Mouse (Mus musculus) limb, embryonic 12.5 days (tissue): Measurements from ENCODE around the gene Tmem138. TPM values are rescaled to one million over a fixed set of nuclear protein-coding genes. Genes with fewer than 3 reads are reported as not detected.
"Not testable (repeated sequence)": the region's sequence is repeated elsewhere in the genome, so short reads cannot be mapped to it uniquely, and the experiment has no call there.

ENCODE experiments used
- ATAC-seq: fragments of 200-750 bp; cut with Nextera tagmentation; 2 replicates; pipeline ENCODE4 v1.8.0; 2017; ENCODE audit warnings: low read depth, moderate TSS enrichment; ENCODE audit not compliant: insufficient number of reproducible peaks, insufficient read depth, low FRiP score, low TSS enrichment
- H3K27ac ChIP-seq: fragments of 300-500 bp; sonication (generic); 2 replicates; pipeline ENCODE4 v1.5.1; 2016; ENCODE audit warnings: mild to moderate bottlenecking, moderate library complexity
- H3K27me3 ChIP-seq: fragments of 300-500 bp; sonication (generic); 2 replicates; pipeline ENCODE4 v1.6.1; 2016; ENCODE audit warnings: mild to moderate bottlenecking, moderate library complexity
- H3K36me3 ChIP-seq: fragments of 300-500 bp; sonication (generic); 2 replicates; pipeline ENCODE4 v1.6.1; 2016; ENCODE audit warnings: mild to moderate bottlenecking, moderate library complexity
- H3K4me1 ChIP-seq: fragments of 300-500 bp; sonication (generic); replicated peaks from 2 replicates; pipeline ENCODE4 v1.6.1; 2016
- H3K4me2 ChIP-seq: fragments of 300-500 bp; sonication (generic); 2 replicates; pipeline ENCODE4 v1.6.1; 2016; ENCODE audit warnings: mild to moderate bottlenecking, moderate library complexity
- H3K4me3 ChIP-seq: fragments of 300-500 bp; sonication (generic); replicated peaks from 2 replicates; pipeline ENCODE4 v1.5.1; 2016; ENCODE audit warnings: mild to moderate bottlenecking
- H3K9ac ChIP-seq: fragments of 300-500 bp; sonication (generic); replicated peaks from 2 replicates; pipeline ENCODE4 v1.6.1; 2016; ENCODE audit warnings: mild to moderate bottlenecking, moderate library complexity
- H3K9me3 ChIP-seq: fragments of 300-500 bp; sonication (generic); 2 replicates; pipeline ENCODE4 v1.6.1; 2016; ENCODE audit warnings: mild to moderate bottlenecking, moderate library complexity
- WGBS: fragments of 180-500 bp; shearing (Covaris S2); methylation state at CpG from one replicate; pipeline ENCODE4 v1.1.7; 2016; 5-methylcytosine and 5-hydroxymethylcytosine counted together
- polyA plus RNA-seq: library from polyadenylated mRNA; unstranded; fragments of >200 nt; fragmentation: Nextera tagmentation; extraction: Ambion mirVana; gene quantifications from 2 replicates; pipeline ENCODE4 v1.2.1, GENCODE M21; 2016

Gene Tmem138
- polyA plus RNA-seq, 1 experiment from 2014 or later, result 38.9 TPM

DNA sequence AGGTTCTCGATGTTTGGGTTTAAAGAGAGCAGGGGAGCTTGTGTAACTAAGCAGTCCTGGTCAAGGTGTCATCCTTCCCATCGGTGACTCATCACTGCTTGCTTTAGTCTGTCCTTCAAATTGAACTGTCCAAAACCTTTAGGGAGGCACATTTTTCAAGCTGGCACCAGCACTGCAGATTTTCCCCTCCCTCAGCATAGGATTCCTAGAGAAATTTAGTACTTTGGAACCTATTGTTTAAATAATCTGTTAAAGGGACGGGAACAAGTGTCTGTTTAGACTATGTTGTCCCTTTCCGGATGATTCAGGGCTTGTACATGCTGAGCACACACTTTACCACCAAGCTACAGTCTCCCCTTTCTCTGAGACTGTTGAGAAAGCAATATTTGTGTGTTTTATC is 11.9 kb downstream of the Tmem138 start:
- WGBS, result 85% methylated on average over 4 of the region's 4 CpGs
- Histone ChIP-seq H3K4me2 (no peak overlapping the region), H3K27ac (no peak overlapping the region), H3K36me3 (peaks cover 12% of the 10 kb centered on the region), H3K9me3 (no peaks in the 10 kb centered on the region), H3K4me3 (no peak overlapping the region), H3K4me1 (no peaks in the 10 kb centered on the region), H3K27me3 (no peaks in the 10 kb centered on the region), H3K9ac (no peak overlapping the region)
- ATAC-seq, result no peak

DNA sequence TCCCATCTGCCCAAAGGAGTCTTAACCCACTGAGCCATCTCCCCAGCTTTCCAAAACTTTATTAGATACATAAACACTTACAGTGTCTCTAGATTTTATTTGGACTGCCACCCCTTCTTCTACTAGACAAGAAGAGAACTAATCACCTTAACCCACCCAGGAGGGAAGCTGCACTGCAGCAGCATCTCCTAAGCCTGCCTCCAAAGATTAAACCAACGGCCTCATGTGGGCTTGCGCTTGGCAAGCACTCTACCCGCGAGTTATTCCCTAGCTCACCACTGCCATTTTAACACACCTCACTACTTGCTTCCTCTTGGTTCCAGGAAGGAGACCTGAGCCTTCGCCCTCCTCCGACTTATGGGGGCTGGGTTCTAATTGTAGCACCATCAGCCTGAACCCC is 12.9 kb downstream of the Tmem138 start:
- ATAC-seq, result no peak
- 82% methylated on average over 6 of the region's 6 CpGs for WGBS
- no peak overlapping the region for H3K4me3 ChIP-seq

DNA sequence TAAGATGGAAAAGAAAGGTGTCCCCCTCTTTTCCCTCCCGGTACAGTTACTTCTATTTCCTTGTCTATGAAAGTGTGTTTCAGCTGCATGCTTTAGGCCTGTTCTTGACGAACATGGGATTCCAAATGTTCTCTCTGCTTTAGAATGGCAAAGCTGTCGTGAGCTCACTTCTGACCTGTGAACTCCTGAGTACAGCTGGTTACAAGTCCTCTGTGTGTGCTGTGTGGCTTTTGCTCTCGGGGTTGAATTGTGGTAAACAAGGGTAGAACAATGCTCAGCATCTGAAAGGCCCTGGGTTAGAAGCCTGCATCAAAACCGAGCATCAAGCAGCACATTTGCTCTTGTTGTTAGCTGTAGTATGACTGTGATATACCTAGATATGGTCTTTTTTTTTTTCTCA is 14.8 kb downstream of the Tmem138 start:
- WGBS, result 64% methylated on average over 5 of the region's 5 CpGs
- ATAC-seq, result no peak
- H3K9me3 ChIP-seq, result no peaks in the 10 kb centered on the region
- H3K27ac ChIP-seq, result no peak overlapping the region
- no peak overlapping the region; the same call in 1 of the 2 replicates for H3K9ac ChIP-seq
- no peak overlapping the region for H3K4me2 ChIP-seq
- H3K4me3 ChIP-seq, result no peak overlapping the region
- no peaks in the 10 kb centered on the region for H3K27me3 ChIP-seq
- no peaks in the 10 kb centered on the region for H3K4me1 ChIP-seq
- H3K36me3 ChIP-seq, result no peaks in the 10 kb centered on the region

More for the DNA sequence above, 12.9 kb downstream of the Tmem138 start:
- no peak overlapping the region for H3K4me2 ChIP-seq
- H3K27me3 ChIP-seq, result no peaks in the 10 kb centered on the region
- H3K4me1 ChIP-seq, result no peaks in the 10 kb centered on the region
- no peak overlapping the region for H3K9ac ChIP-seq
- peaks cover 2% of the 10 kb centered on the region; the same call in 1 of the 2 replicates for H3K36me3 ChIP-seq
- H3K27ac ChIP-seq, result no peak overlapping the region
- no peaks in the 10 kb centered on the region for H3K9me3 ChIP-seq

DNA sequence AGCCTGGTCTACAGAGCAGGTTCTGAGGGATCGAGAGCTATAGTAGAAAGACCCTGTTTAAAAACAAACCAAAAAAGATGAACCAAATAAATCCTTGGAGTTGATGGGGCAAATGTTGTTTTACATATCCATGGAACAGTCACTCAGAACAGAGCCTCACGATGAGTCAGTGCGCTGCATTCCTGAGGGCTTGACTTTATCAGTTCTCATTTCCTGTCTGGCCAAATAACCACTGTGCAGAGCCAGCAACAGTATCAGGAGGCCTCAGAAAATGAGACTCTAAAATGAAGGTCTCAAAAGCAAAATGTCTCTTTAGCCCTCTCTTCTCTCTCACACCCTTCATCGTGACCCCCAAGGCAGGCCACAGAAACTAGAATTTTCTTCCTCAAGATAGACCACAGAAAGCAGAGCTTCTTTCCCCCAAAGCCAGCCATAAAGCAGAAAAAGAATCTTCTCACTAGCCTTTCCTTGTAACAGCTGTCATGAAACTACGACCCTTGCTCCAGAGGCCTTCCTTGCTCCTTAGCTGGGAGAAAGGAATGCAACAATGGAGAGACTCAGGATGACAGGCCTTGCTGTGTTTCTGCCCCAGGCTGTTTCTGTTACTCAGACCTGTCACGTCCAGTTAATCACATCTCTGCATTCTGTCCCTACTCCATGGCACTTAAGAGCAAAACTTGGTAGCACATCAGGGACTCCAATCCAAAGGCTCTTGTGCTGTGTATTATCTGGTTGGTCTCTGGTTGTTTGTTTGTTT is 15.4 kb downstream of the Tmem138 start:
- Histone ChIP-seq H3K4me2 (no peak overlapping the region), H3K4me3 (no peak overlapping the region), H3K9me3 (no peaks in the 10 kb centered on the region), H3K36me3 (no peaks in the 10 kb centered on the region), H3K27me3 (no peaks in the 10 kb centered on the region), H3K9ac (no peak overlapping the region), H3K4me1 (peaks cover under 1% of the 10 kb centered on the region; the same call in 1 of the 2 replicates), H3K27ac (no peak overlapping the region)
- 68% methylated on average over 6 of the region's 6 CpGs for WGBS
- ATAC-seq, result no peak

DNA sequence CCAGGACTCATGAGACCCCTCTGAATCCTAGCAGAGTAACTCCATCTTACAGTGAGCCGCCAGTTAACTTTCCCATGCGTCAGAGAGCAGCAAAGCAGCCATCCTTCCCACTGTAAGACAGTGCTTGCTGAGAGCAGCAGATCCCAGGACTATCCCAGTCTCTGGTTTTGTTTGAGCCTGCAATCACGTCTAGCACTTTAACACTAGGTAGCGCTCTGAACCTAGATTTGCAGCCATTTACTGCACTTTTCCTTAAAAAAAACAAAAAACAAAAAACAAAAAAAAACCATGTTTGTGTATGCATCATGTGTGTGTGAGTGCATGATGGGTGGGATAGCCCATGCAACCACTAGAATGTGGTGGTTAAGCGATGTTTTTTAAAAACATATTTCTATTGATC is 17.1 kb downstream of the Tmem138 start:
- Histone ChIP-seq H3K4me3 (no peak overlapping the region), H3K27me3 (no peaks in the 10 kb centered on the region), H3K36me3 (no peaks in the 10 kb centered on the region), H3K4me1 (peaks cover 10% of the 10 kb centered on the region), H3K9ac (no peak overlapping the region), H3K4me2 (no peak overlapping the region), H3K9me3 (no peaks in the 10 kb centered on the region), H3K27ac (no peak overlapping the region)
- no peak for ATAC-seq
- WGBS, result 36% methylated on average over 5 of the region's 5 CpGs

DNA sequence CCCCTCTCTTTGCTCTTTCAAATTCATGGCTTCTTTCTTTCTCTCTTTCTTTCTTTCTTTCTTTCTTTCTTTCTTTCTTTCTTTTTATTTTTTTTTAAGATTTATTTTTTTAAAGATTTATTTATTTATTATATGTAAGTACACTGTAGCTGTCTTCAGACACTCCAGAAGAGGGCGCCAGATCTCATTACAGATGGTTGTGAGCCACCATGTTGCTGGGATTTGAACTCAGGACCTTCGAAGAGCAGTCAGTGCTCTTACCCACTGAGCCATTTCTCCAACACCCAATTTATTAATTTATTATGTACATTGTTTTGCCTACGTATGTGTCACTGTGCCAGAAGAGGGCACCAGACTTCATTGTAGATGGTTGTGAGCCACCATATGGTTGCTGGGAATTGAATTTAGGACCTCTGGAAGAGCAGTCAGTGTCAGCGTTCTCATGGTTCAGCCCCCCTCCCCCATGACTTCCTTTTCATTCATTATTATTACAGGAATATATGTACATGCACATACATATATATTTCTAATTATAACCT is 19.3 kb downstream of the Tmem138 start:
- ATAC-seq, H3K36me3 ChIP-seq, H3K27me3 ChIP-seq, H3K9ac ChIP-seq, H3K27ac ChIP-seq, H3K9me3 ChIP-seq, H3K4me3 ChIP-seq, H3K4me2 ChIP-seq: not testable (repeated sequence)
- WGBS, result 74% methylated on average over 4 of the region's 4 CpGs
- peaks cover 16% of the 10 kb centered on the region for H3K4me1 ChIP-seq

DNA sequence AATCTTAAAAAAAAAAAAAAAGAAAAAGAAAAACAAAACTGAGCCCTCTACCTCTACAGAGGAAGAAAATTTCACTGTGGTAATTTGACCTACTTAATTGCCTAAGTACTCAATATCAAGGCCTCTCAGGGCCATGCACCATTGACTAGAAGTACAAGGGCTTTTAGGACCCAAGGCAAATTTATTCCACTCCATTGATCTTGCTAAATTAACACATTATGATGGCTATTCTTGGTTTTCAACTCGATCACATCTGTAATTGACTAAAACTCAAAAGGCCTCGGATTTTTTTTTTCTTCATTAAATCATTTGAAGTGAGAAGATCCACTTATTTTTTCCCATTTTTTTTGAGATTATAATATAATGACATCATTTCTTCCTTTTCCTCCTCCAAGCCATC is 19.7 kb downstream of the Tmem138 start:
- H3K4me3 ChIP-seq, result no peak overlapping the region
- no peak overlapping the region for H3K9ac ChIP-seq
- ATAC-seq, result no peak
- no peaks in the 10 kb centered on the region for H3K9me3 ChIP-seq
- peaks cover 3% of the 10 kb centered on the region; the same call in 1 of the 2 replicates for H3K36me3 ChIP-seq
- H3K27me3 ChIP-seq, result no peaks in the 10 kb centered on the region
- H3K27ac ChIP-seq, result no peak overlapping the region
- H3K4me2 ChIP-seq, result no peak overlapping the region
- peaks cover 16% of the 10 kb centered on the region for H3K4me1 ChIP-seq
- WGBS, result 74% methylated on average over 2 of the region's 2 CpGs

DNA sequence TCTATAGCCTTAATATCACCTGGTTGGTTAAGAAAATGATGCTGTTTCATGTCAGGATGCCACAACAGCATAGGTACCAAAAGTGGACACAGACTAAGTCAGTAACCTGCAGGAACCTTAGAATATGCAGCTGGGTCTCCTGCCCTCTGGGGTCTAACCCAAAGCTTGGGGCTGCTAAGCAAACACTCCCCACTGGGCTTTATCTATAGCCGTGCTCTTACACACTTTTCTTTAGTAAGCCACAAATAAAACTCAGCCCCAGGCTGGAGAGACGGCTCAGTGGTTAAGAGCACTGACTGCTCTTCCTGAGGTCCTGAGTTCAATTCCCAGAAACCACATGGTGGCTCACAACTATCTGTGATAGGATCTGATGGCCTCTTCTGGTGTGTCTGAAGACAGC is 20.2 kb downstream of the Tmem138 start:
- no peak for ATAC-seq
- WGBS, result 66% methylated on average over 2 of the region's 2 CpGs
- H3K27ac ChIP-seq, result no peak overlapping the region
- H3K4me2 ChIP-seq, result no peak overlapping the region
- H3K4me1 ChIP-seq, result peaks cover 16% of the 10 kb centered on the region
- H3K9ac ChIP-seq, result no peak overlapping the region
- no peaks in the 10 kb centered on the region for H3K9me3 ChIP-seq
- H3K27me3 ChIP-seq, result no peaks in the 10 kb centered on the region
- peaks cover 7% of the 10 kb centered on the region; the same call in 1 of the 2 replicates for H3K36me3 ChIP-seq
- no peak overlapping the region for H3K4me3 ChIP-seq

DNA sequence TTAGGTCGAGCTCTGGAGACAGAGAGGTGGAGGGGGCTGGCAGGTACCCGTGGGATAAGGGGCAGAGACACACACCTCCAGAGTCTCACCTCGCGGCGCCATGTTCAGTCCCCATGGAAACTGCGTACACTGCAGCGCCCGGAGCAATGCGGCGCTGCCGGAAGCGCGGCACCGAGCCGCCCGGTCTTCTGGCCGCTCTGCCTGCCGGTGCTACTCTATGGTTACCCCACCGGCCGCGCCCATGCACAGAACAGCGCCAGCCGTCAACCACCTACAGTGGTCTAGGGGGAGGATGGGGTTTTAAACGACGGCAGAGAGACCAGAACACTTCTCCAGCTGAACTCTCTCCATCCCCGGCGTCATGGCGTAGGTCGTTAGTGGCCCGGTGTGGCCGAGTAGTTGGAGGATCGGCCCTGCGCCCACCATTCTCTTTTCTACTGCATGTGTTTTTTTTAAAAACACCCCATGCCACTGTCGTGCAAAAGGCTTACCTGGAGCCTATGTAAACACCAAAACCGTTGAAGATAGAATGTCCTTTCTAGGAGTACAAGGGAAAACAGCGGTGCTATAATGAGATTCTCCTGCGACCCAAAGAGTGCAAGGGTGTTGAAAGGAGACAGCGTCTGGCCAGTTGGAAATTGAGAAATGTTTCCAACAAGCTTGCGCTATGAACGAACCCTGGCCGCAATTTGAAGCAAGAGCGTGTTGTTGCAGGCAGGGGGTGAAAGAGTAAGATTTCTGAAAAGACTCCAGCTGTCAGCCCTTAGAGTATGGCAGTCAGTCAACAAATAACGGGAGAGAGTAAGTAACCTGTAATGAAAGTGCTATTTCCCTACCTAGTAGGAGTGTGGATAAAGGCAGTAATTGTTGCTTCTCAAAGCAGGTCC is 21.3 kb downstream of the Tmem138 start, which contains the start of gene Tmem216:
Tmem216 (minus strand) TSS at position 615 of the 887 bp plus-strand sequence.
- ATAC-seq, result peak; percentile 97
- 2% methylated on average over 43 of the region's 43 CpGs for WGBS

DNA sequence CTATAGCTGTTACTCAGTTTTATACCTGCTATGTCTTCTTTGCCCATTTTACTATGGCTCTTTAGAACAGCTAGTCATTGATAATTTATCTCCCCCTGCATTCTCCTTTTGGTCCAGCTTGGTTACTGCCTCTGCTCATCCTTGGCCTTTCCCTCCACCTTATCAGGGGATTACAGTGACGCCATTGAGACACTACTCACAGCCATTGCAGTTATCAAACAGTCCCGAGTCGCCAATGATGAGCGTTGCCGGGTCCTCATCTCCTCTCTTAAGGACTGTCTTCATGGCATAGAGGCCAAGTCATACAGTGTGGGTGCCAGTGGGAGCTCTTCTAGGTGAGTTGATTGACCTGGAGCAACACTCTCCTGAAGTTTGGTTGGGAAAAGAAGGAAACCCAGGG is 37.7 kb downstream of the Tmem138 start:
- Histone ChIP-seq H3K4me3 (no peak overlapping the region), H3K4me1 (no peaks in the 10 kb centered on the region), H3K36me3 (peaks cover 94% of the 10 kb centered on the region), H3K4me2 (no peak overlapping the region), H3K9me3 (no peaks in the 10 kb centered on the region), H3K27me3 (no peaks in the 10 kb centered on the region), H3K9ac (no peak overlapping the region), H3K27ac (no peak overlapping the region)
- WGBS, result 94% methylated on average over 5 of the region's 5 CpGs
- no peak for ATAC-seq

More for the DNA sequence above, 21.3 kb downstream of the Tmem138 start, which contains the start of gene Tmem216:
- Histone ChIP-seq H3K27me3 (no peaks in the 10 kb centered on the region), H3K4me2 (peak within 1 kb of the TSS; percentile 77), H3K9me3 (no peaks in the 10 kb centered on the region), H3K27ac (peak within 1 kb of the TSS; percentile 81), H3K36me3 (peaks cover 18% of the 10 kb centered on the region), H3K9ac (peak within 1 kb of the TSS; percentile 68), H3K4me3 (peak within 1 kb of the TSS; percentile 63), H3K4me1 (peaks cover 16% of the 10 kb centered on the region)

DNA sequence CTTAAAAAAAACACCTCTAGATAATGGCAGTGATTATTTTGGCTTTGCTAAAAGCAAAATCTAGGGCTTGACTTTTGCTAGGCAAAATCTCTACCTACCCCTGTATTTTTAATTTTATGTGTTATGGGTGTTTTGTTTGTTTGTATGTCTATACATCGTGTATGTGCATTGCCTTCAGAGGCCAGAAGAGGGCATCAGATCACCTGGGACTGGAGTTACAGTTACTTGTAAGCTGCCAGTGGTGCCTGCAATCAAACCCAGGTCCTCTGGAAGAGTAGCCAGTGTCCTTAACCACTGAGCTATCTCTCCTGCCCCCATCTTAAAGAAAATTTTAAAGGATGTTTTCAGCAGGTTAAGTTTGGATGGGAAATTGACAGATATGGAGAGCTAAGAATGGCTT is 47.1 kb downstream of the Tmem138 start:
- peaks cover 17% of the 10 kb centered on the region for H3K4me1 ChIP-seq
- H3K4me2 ChIP-seq, result no peak overlapping the region
- no peak for ATAC-seq
- no peaks in the 10 kb centered on the region for H3K27me3 ChIP-seq
- no peak overlapping the region for H3K4me3 ChIP-seq
- H3K27ac ChIP-seq, result no peak overlapping the region
- H3K36me3 ChIP-seq, result peaks cover 60% of the 10 kb centered on the region
- no peak overlapping the region for H3K9ac ChIP-seq
- WGBS, result 97% methylated on average over 1 of the region's 1 CpGs
- H3K9me3 ChIP-seq, result no peaks in the 10 kb centered on the region
